Comparison of ENCODE assay signal across 25 mouse cellular contexts in genomic region chr12:119330644-119331043, GRCm38 (mm10). TPM values are rescaled to one million over a fixed set of nuclear protein-coding genes. Genes with fewer than 3 reads are reported as not detected.
A peak's percentile ranks its signal among the peaks of the same experiment; 100 is the strongest.
DNase-seq lines count a peak whose midpoint lies in the region; ATAC-seq and TF ChIP-seq lines count a peak whose summit lies in the region.
"Had no signal": no experiment of that assay in that cellular context is flagged by ENCODE, and none has a peak within 500 bp of the region (broad histone marks: within the 10 kb centered on the region; RNA-seq: fewer than 3 reads in every experiment).

No protein-coding gene starts in this region.

- H3K27me3 ChIP-seq in limb, embryonic 11.5 days (ENCODE audit: control insufficient read depth, insufficient read depth, low read length): no peaks in the 10 kb centered on the region
- no peaks in the 10 kb centered on the region for H3K27me3 ChIP-seq in limb, embryonic 10.5 days (ENCODE audit: low read depth, poor library complexity, severe bottlenecking)
- H3K27me3 ChIP-seq: CH12.LX; embryonic facial prominence, embryonic 13.5 days; heart, embryonic 15.5 days had no signal

- H3K4me1 ChIP-seq in limb, embryonic 11.5 days (ENCODE audit: control insufficient read depth, insufficient read depth, low read length): no peaks in the 10 kb centered on the region
- H3K4me1 ChIP-seq in limb, embryonic 10.5 days: no peaks in the 10 kb centered on the region
- H3K4me1 ChIP-seq: embryonic facial prominence, embryonic 13.5 days had no signal

- WGBS in limb, embryonic 11.5 days: 83% methylated on average over 4 of the region's 4 CpGs
- 85% methylated on average over 4 of the region's 4 CpGs for WGBS in limb, embryonic 10.5 days

- intact Hi-C loops in gastrocnemius, adult 2 months (cut with DNase I): no loop called here
- intact Hi-C loops in gastrocnemius, postnatal 36 days (cut with DNase I): no loop called here

- H3K9ac ChIP-seq in limb, embryonic 11.5 days (ENCODE audit: low read length): no peak overlapping the region
- H3K9ac ChIP-seq: embryonic facial prominence, embryonic 13.5 days; forebrain, postnatal 0 days; heart, embryonic 15.5 days had no signal

- no peak overlapping the region for H3K27ac ChIP-seq in gastrocnemius, adult 2 months
- no peak overlapping the region for H3K27ac ChIP-seq in limb, embryonic 11.5 days (replicated peaks; ENCODE audit: low read depth, low read length)
- H3K27ac ChIP-seq in limb, embryonic 10.5 days: no peak overlapping the region
- H3K27ac ChIP-seq: embryonic facial prominence, embryonic 13.5 days; heart, adult 2 months; heart, embryonic 15.5 days; hindbrain, postnatal 0 days had no signal

- no peak for TF ChIP-seq CTCF in gastrocnemius, adult 2 months (IDR thresholded peaks at IDR 0.05)

- peak; percentile 15 for DNase-seq in gastrocnemius, adult 2 months
- no peak for DNase-seq in gastrocnemius, postnatal 36 days
- no peak for DNase-seq in limb, embryonic 11.5 days (ENCODE audit: low spot score)
- DNase-seq in limb, embryonic 10.5 days (ENCODE audit: low spot score): no peak
- no peak for DNase-seq in right cerebral cortex, adult 2 months (ENCODE audit: low spot score in 2 of 2)
- DNase-seq: adrenal gland, postnatal 14 days; cerebellum, adult 18-20 months; cerebellum, adult 9-11 months; cerebellum, postnatal 36 days; forebrain, postnatal 0 days; gastrocnemius, postnatal 25 days; heart, adult 2 months; heart, postnatal 14 days had no signal

- no peaks in the 10 kb centered on the region for H3K36me3 ChIP-seq in limb, embryonic 11.5 days (ENCODE audit: control insufficient read depth, insufficient read depth, low read length)
- H3K36me3 ChIP-seq in limb, embryonic 10.5 days: no peaks in the 10 kb centered on the region
- H3K36me3 ChIP-seq: embryonic facial prominence, embryonic 13.5 days; heart, embryonic 15.5 days had no signal

- no peaks in the 10 kb centered on the region for H3K9me3 ChIP-seq in limb, embryonic 11.5 days (ENCODE audit: control insufficient read depth, low read length)
- no peaks in the 10 kb centered on the region for H3K9me3 ChIP-seq in limb, embryonic 10.5 days (replicated peaks)
- H3K9me3 ChIP-seq: embryonic facial prominence, embryonic 13.5 days; heart, embryonic 15.5 days had no signal

- ATAC-seq in limb, embryonic 11.5 days (ENCODE audit: insufficient number of reproducible peaks, low FRiP score, low TSS enrichment, low read depth): 0 out of 2 replicates have a peak, but pooled peaks have one; percentile 54
- 0 out of 2 replicates have a peak, but pooled peaks have one; percentile 46 for ATAC-seq in erythroblast, adult 5-6 weeks (replicated peaks; ENCODE audit: low FRiP score, poor library complexity, severe bottlenecking)
- peak; percentile 59 for ATAC-seq in megakaryocyte-erythroid progenitor cell, adult 5-6 weeks (replicated peaks; ENCODE audit: low FRiP score, low TSS enrichment, poor library complexity, severe bottlenecking)
- ATAC-seq: activated CD4-positive, CD25-positive, alpha-beta regulatory T cell, adult 4 months; forebrain, postnatal 0 days; hindbrain, postnatal 0 days; Patski had no signal

- H3K4me3 ChIP-seq in gastrocnemius, adult 2 months: no peak overlapping the region
- H3K4me3 ChIP-seq in limb, embryonic 11.5 days (ENCODE audit: low read depth, low read length): no peak overlapping the region
- H3K4me3 ChIP-seq in limb, embryonic 10.5 days: no peak overlapping the region
- H3K4me3 ChIP-seq: embryonic facial prominence, embryonic 13.5 days; heart, adult 2 months; heart, embryonic 15.5 days had no signal

- no peak overlapping the region for H3K4me2 ChIP-seq in limb, embryonic 11.5 days (ENCODE audit: low read depth, severe bottlenecking)
- H3K4me2 ChIP-seq: embryonic facial prominence, embryonic 13.5 days; heart, embryonic 11.5 days; heart, embryonic 15.5 days had no signal

RNA-seq across cellular contexts. Expression of gene Macc1, which starts 16.6 kb away (rescaled TPM):
- total RNA-seq in gastrocnemius, adult 2 months (2021): not detected
- total RNA-seq in gastrocnemius, postnatal 36 days (2021): not detected
- 0.61 and 1.2 TPM in 2 replicates for polyA plus RNA-seq in limb, embryonic 11.5 days (2014; fragmentation: Nextera tagmentation; extraction: Ambion mirVana)
- 0.21 and 0.59 TPM in 2 replicates for polyA plus RNA-seq in limb, embryonic 10.5 days (2016; fragmentation: Nextera tagmentation; extraction: Ambion mirVana)
- total RNA-seq in erythroblast, adult 5-6 weeks (2015; ENCODE audit: low replicate concordance): not detected in 2 replicates
- total RNA-seq in erythroblast, adult 5-6 weeks (2017; ENCODE audit: low replicate concordance): not detected in 2 replicates
- not detected in 2 replicates for total RNA-seq in megakaryocyte-erythroid progenitor cell, adult 5-6 weeks (2014; fragmentation: Nextera tagmentation)
- total RNA-seq in megakaryocyte-erythroid progenitor cell, adult 5-6 weeks (2017): not detected in 2 replicates
- total RNA-seq: adrenal gland, adult 18-20 months; gastrocnemius, adult 18-20 months; gastrocnemius, postnatal 25 days; heart, adult 2 months; heart, postnatal 14 days; hematopoietic stem cell, adult 5-6 weeks had no signal
- polyA plus RNA-seq: activated CD4-positive, CD25-positive, alpha-beta regulatory T cell, adult 4 months; forebrain, postnatal 0 days; heart, adult 2 months had no signal
